ENCODE assay signal across 11 mouse cellular contexts in genomic region chr1:135548750-135549149, GRCm38 (mm10). TPM values are rescaled to one million over a fixed set of nuclear protein-coding genes. Genes with fewer than 3 reads are reported as not detected.
DNase-seq lines count a peak whose midpoint lies in the region; ATAC-seq and TF ChIP-seq lines count a peak whose summit lies in the region.
"Had no signal": no experiment of that assay in that cellular context is flagged by ENCODE, and none has a peak within 500 bp of the region (broad histone marks: within the 10 kb centered on the region; RNA-seq: fewer than 3 reads in every experiment).

No protein-coding gene starts in this region.

- H3K36me3 ChIP-seq in forebrain, embryonic 12.5 days (replicated peaks), result 0 out of 2 replicates have a peak, but pooled peaks cover 5% of the 10 kb centered on the region
- no peaks in the 10 kb centered on the region for H3K36me3 ChIP-seq in midbrain, embryonic 14.5 days (ENCODE audit: control insufficient read depth, insufficient read depth, low read length)
- H3K36me3 ChIP-seq in liver, postnatal 0 days (replicated peaks; ENCODE audit: insufficient read depth, low read length), result no peaks in the 10 kb centered on the region
- H3K36me3 ChIP-seq: embryonic facial prominence, embryonic 15.5 days; G1E; liver, embryonic 15.5 days had no signal

- H3K4me2 ChIP-seq in forebrain, embryonic 12.5 days, result no peak overlapping the region
- no peak overlapping the region for H3K4me2 ChIP-seq in midbrain, embryonic 14.5 days (ENCODE audit: low read length)
- no peak overlapping the region for H3K4me2 ChIP-seq in liver, postnatal 0 days (ENCODE audit: low read depth, low read length)
- H3K4me2 ChIP-seq: embryonic facial prominence, embryonic 15.5 days; liver, embryonic 15.5 days had no signal

- no peaks in the 10 kb centered on the region for H3K27me3 ChIP-seq in forebrain, embryonic 12.5 days
- H3K27me3 ChIP-seq in midbrain, embryonic 14.5 days (ENCODE audit: control insufficient read depth, insufficient read depth, low read length), result no peaks in the 10 kb centered on the region
- no peaks in the 10 kb centered on the region for H3K27me3 ChIP-seq in liver, postnatal 0 days (ENCODE audit: insufficient read depth, low read length)
- H3K27me3 ChIP-seq: embryonic facial prominence, embryonic 15.5 days; liver, embryonic 15.5 days had no signal

- H3K9me3 ChIP-seq in forebrain, embryonic 12.5 days, result no peaks in the 10 kb centered on the region
- H3K9me3 ChIP-seq in midbrain, embryonic 14.5 days (ENCODE audit: control insufficient read depth, low read length), result no peaks in the 10 kb centered on the region
- H3K9me3 ChIP-seq in liver, postnatal 0 days (ENCODE audit: low read length), result no peaks in the 10 kb centered on the region
- H3K9me3 ChIP-seq: embryonic facial prominence, embryonic 15.5 days; G1E; liver, embryonic 15.5 days had no signal

- peak; percentile 78 to 79 for DNase-seq in right cerebral cortex, postnatal 10 days (ENCODE audit: low spot score in 2 of 2)
- no peak for DNase-seq in right cerebral cortex, postnatal 25 days
- peak; percentile 82 to 83 for DNase-seq in heart, postnatal 14 days
- peak; percentile 92 for DNase-seq in kidney, postnatal 14 days
- DNase-seq in midbrain, embryonic 14.5 days, result peak; percentile 51
- DNase-seq in frontal cortex, postnatal 10 days (ENCODE audit: low spot score in 2 of 2), result no peak
- DNase-seq in liver, postnatal 0 days, result no peak

- H3K4me1 ChIP-seq in forebrain, embryonic 12.5 days, result peaks cover 66% of the 10 kb centered on the region
- H3K4me1 ChIP-seq in midbrain, embryonic 14.5 days (ENCODE audit: control insufficient read depth, insufficient read depth, low read length), result peaks cover 28% of the 10 kb centered on the region
- no peaks in the 10 kb centered on the region for H3K4me1 ChIP-seq in liver, postnatal 0 days (ENCODE audit: insufficient read depth)
- H3K4me1 ChIP-seq: liver, embryonic 15.5 days had no signal

- ATAC-seq in forebrain, embryonic 12.5 days (ENCODE audit: low FRiP score), result no peak
- ATAC-seq in midbrain, embryonic 14.5 days (ENCODE audit: low FRiP score, low TSS enrichment), result no peak
- no peak for ATAC-seq in liver, postnatal 0 days

- TF ChIP-seq EP300 in liver, postnatal 0 days (IDR thresholded peaks at IDR 0.05; ENCODE audit: low read depth), result no peak

- H3K9ac ChIP-seq in forebrain, embryonic 12.5 days, result no peak overlapping the region
- no peak overlapping the region for H3K9ac ChIP-seq in midbrain, embryonic 14.5 days (replicated peaks; ENCODE audit: low read length)
- no peak overlapping the region for H3K9ac ChIP-seq in liver, postnatal 0 days (replicated peaks)
- H3K9ac ChIP-seq: embryonic facial prominence, embryonic 15.5 days; liver, embryonic 15.5 days had no signal

- intact Hi-C loops in heart, postnatal 14 days (cut with DNase I), result loop anchor here (1.0 kb wide), 1 partner anchor 36 kb away; no protein-coding TSS in a partner anchor

- WGBS in forebrain, embryonic 12.5 days, result 78% methylated on average over 9 of the region's 9 CpGs
- WGBS in midbrain, embryonic 14.5 days, result 68% methylated on average over 9 of the region's 9 CpGs
- WGBS in liver, postnatal 0 days (ENCODE audit: insufficient replicate concordance), result 69% methylated on average over 9 of the region's 9 CpGs

- no peak for TF ChIP-seq CTCF in liver, postnatal 0 days (IDR thresholded peaks at IDR 0.05; ENCODE audit: low read depth)

- H3K27ac ChIP-seq in forebrain, embryonic 12.5 days, result peak overlapping the region; percentile 42; the same call in 1 of the 2 replicates
- no peak overlapping the region; the same call in 1 of the 2 replicates for H3K27ac ChIP-seq in midbrain, embryonic 14.5 days (replicated peaks; ENCODE audit: low read depth, low read length)
- H3K27ac ChIP-seq in liver, postnatal 0 days (ENCODE audit: low read depth), result no peak overlapping the region
- H3K27ac ChIP-seq: embryonic facial prominence, embryonic 15.5 days; liver, embryonic 15.5 days had no signal

- H3K4me3 ChIP-seq in forebrain, embryonic 12.5 days (replicated peaks), result no peak overlapping the region
- H3K4me3 ChIP-seq in midbrain, embryonic 14.5 days (replicated peaks; ENCODE audit: low read depth, low read length), result no peak overlapping the region
- H3K4me3 ChIP-seq in liver, postnatal 0 days (ENCODE audit: low read depth, low read length), result no peak overlapping the region
- H3K4me3 ChIP-seq: embryonic facial prominence, embryonic 15.5 days; liver, embryonic 15.5 days had no signal

RNA-seq across cellular contexts. Expression of gene Nav1, which starts 58.3 kb away (rescaled TPM):
- polyA plus RNA-seq in forebrain, embryonic 12.5 days (2016; fragmentation: Nextera tagmentation; extraction: Ambion mirVana), result 32.4 and 37.9 TPM in 2 replicates
- 10 to 100 TPM; 25.9 to 34.5 TPM for total RNA-seq in heart, postnatal 14 days (2021)
- polyA plus RNA-seq in midbrain, embryonic 14.5 days (2014; fragmentation: Nextera tagmentation; extraction: Ambion mirVana), result 48.2 and 56.3 TPM in 2 replicates
- 0.92 and 0.94 TPM in 2 replicates for polyA plus RNA-seq in liver, postnatal 0 days (2015; fragmentation: Nextera tagmentation; extraction: Ambion mirVana)
- polyA plus RNA-seq: G1E had no signal

Comparison
In these comparisons a context has a peak if more than half of its experiments do, and no peak if none do; other contexts are left out.
1. DNase-seq: peak in right cerebral cortex, postnatal 10 days (2 of 2), heart, postnatal 14 days (2 of 2), kidney, postnatal 14 days (single experiment) and midbrain, embryonic 14.5 days (single experiment); none in right cerebral cortex, postnatal 25 days (single experiment), frontal cortex, postnatal 10 days (0 of 2) and liver, postnatal 0 days (single experiment).
2. RNA of gene Nav1, which starts 58.3 kb away (polyA plus RNA-seq): 48.2 to 56.3 TPM in midbrain, embryonic 14.5 days and 32.4 to 37.9 TPM in forebrain, embryonic 12.5 days; 0.92 to 0.94 TPM in liver, postnatal 0 days; every median in the first group is over 10 times any median in the second.